ENCODE assay signal across 19 mouse cellular contexts in genomic region chr5:87147741-87148454, GRCm38 (mm10). TPM values are rescaled to one million over a fixed set of nuclear protein-coding genes. Genes with fewer than 3 reads are reported as not detected.
DNase-seq lines count a peak whose midpoint lies in the region; ATAC-seq and TF ChIP-seq lines count a peak whose summit lies in the region.
"Had no signal": no experiment of that assay in that cellular context is flagged by ENCODE, and none has a peak within 500 bp of the region (broad histone marks: within the 10 kb centered on the region; RNA-seq: fewer than 3 reads in every experiment).

No protein-coding gene starts in this region.

- H3K9ac ChIP-seq in forebrain, embryonic 14.5 days (ENCODE audit: low read length), result no peak overlapping the region
- H3K9ac ChIP-seq in forebrain, embryonic 12.5 days, result no peak overlapping the region
- H3K9ac ChIP-seq in lung, embryonic 14.5 days, result no peak overlapping the region
- no peak overlapping the region for H3K9ac ChIP-seq in lung, embryonic 16.5 days (ENCODE audit: low read length)
- H3K9ac ChIP-seq: forebrain, postnatal 0 days; midbrain, embryonic 15.5 days had no signal

- intact Hi-C loops in heart, postnatal 36 days (cut with DNase I), result no loop called here

- H3K9me3 ChIP-seq in forebrain, embryonic 14.5 days (replicated peaks; ENCODE audit: control insufficient read depth, low read length), result no peaks in the 10 kb centered on the region
- H3K9me3 ChIP-seq in forebrain, embryonic 12.5 days, result no peaks in the 10 kb centered on the region
- no peaks in the 10 kb centered on the region for H3K9me3 ChIP-seq in lung, embryonic 14.5 days (ENCODE audit: low read depth, low read length)
- H3K9me3 ChIP-seq in lung, embryonic 16.5 days (ENCODE audit: control insufficient read depth, low read length), result no peaks in the 10 kb centered on the region; the same call in 1 of the 2 replicates
- H3K9me3 ChIP-seq: G1E; midbrain, embryonic 15.5 days had no signal

- no peaks in the 10 kb centered on the region for H3K4me1 ChIP-seq in forebrain, embryonic 14.5 days (ENCODE audit: control insufficient read depth, insufficient read depth, low read length)
- H3K4me1 ChIP-seq in forebrain, embryonic 12.5 days, result no peaks in the 10 kb centered on the region
- H3K4me1 ChIP-seq in lung, embryonic 14.5 days (ENCODE audit: insufficient read depth), result no peaks in the 10 kb centered on the region
- H3K4me1 ChIP-seq in lung, adult 2 months (ENCODE audit: control insufficient read depth, insufficient read depth, low read length), result no peaks in the 10 kb centered on the region
- no peaks in the 10 kb centered on the region for H3K4me1 ChIP-seq in lung, embryonic 16.5 days (replicated peaks; ENCODE audit: control insufficient read depth, insufficient read depth, low read length)
- H3K4me1 ChIP-seq: midbrain, embryonic 15.5 days had no signal

- peak; percentile 5 for DNase-seq in forebrain, embryonic 14.5 days (ENCODE audit: low spot score)
- DNase-seq in lung, embryonic 14.5 days, result peak; percentile 84
- DNase-seq in lung, adult 2 months, result no peak
- DNase-seq in adipocyte (ENCODE audit: low spot score), result peak; percentile 48
- DNase-seq in heart, postnatal 4 days, result no peak
- no peak for DNase-seq in heart, postnatal 36 days
- DNase-seq: forebrain, postnatal 0 days; thymus, postnatal 25 days had no signal

- no peak for TF ChIP-seq POLR2A in lung, adult 2 months (IDR thresholded peaks at IDR 0.05; ENCODE audit: borderline replicate concordance, extremely low read depth, low read depth, low read length)

- H3K4me3 ChIP-seq in forebrain, embryonic 14.5 days (ENCODE audit: low read depth, low read length), result no peak overlapping the region
- no peak overlapping the region for H3K4me3 ChIP-seq in forebrain, embryonic 12.5 days (replicated peaks)
- H3K4me3 ChIP-seq in lung, embryonic 14.5 days (ENCODE audit: low read depth, low read length), result no peak overlapping the region
- H3K4me3 ChIP-seq in lung, adult 2 months (replicated peaks; ENCODE audit: extremely low read depth, low read depth, low read length), result no peak overlapping the region
- no peak overlapping the region for H3K4me3 ChIP-seq in lung, embryonic 16.5 days (ENCODE audit: low read length)
- H3K4me3 ChIP-seq: midbrain, embryonic 15.5 days had no signal

- no peak for ATAC-seq in forebrain, embryonic 14.5 days
- ATAC-seq in forebrain, embryonic 12.5 days (ENCODE audit: low FRiP score), result no peak
- ATAC-seq in lung, embryonic 14.5 days (ENCODE audit: insufficient read depth), result peak; percentile 89
- peak; percentile 74 for ATAC-seq in lung, embryonic 16.5 days (ENCODE audit: low read depth)
- ATAC-seq: forebrain, postnatal 0 days; midbrain, embryonic 15.5 days had no signal

- H3K27ac ChIP-seq in forebrain, embryonic 14.5 days (ENCODE audit: low read depth, low read length), result no peak overlapping the region
- no peak overlapping the region for H3K27ac ChIP-seq in forebrain, embryonic 12.5 days
- H3K27ac ChIP-seq in lung, embryonic 14.5 days (ENCODE audit: low read depth), result peak overlapping the region; percentile 36; the same call in 1 of the 2 replicates
- no peak overlapping the region for H3K27ac ChIP-seq in lung, embryonic 16.5 days (ENCODE audit: low read length)
- H3K27ac ChIP-seq: midbrain, embryonic 15.5 days had no signal

- WGBS in forebrain, embryonic 14.5 days, result 84% methylated on average over 8 of the region's 8 CpGs
- WGBS in forebrain, embryonic 12.5 days, result 91% methylated on average over 8 of the region's 8 CpGs
- WGBS in lung, embryonic 14.5 days, result 54% methylated on average over 8 of the region's 8 CpGs
- 50% methylated on average over 8 of the region's 8 CpGs for WGBS in lung, adult 2 months
- WGBS in lung, embryonic 16.5 days, result 42% methylated on average over 8 of the region's 8 CpGs

- H3K27me3 ChIP-seq in forebrain, embryonic 14.5 days (replicated peaks; ENCODE audit: control insufficient read depth, insufficient read depth, low read length), result no peaks in the 10 kb centered on the region
- H3K27me3 ChIP-seq in forebrain, embryonic 12.5 days, result no peaks in the 10 kb centered on the region
- no peaks in the 10 kb centered on the region for H3K27me3 ChIP-seq in lung, embryonic 14.5 days (ENCODE audit: insufficient read depth, low read length)
- no peaks in the 10 kb centered on the region for H3K27me3 ChIP-seq in lung, embryonic 16.5 days (ENCODE audit: control insufficient read depth, insufficient read depth, low read depth, low read length)
- H3K27me3 ChIP-seq: midbrain, embryonic 15.5 days had no signal

- no peaks in the 10 kb centered on the region for H3K36me3 ChIP-seq in forebrain, embryonic 14.5 days (ENCODE audit: control insufficient read depth, insufficient read depth, low read length)
- no peaks in the 10 kb centered on the region for H3K36me3 ChIP-seq in forebrain, embryonic 12.5 days (replicated peaks)
- no peaks in the 10 kb centered on the region for H3K36me3 ChIP-seq in lung, embryonic 14.5 days (ENCODE audit: insufficient read depth)
- H3K36me3 ChIP-seq in lung, embryonic 16.5 days (ENCODE audit: control insufficient read depth, insufficient read depth, low read length), result no peaks in the 10 kb centered on the region
- H3K36me3 ChIP-seq: G1E; midbrain, embryonic 15.5 days had no signal

- no peak overlapping the region for H3K4me2 ChIP-seq in forebrain, embryonic 14.5 days (ENCODE audit: low read length)
- H3K4me2 ChIP-seq in forebrain, embryonic 12.5 days, result no peak overlapping the region
- no peak overlapping the region for H3K4me2 ChIP-seq in lung, embryonic 14.5 days
- H3K4me2 ChIP-seq in lung, embryonic 16.5 days (ENCODE audit: low read depth, low read length), result no peak overlapping the region
- H3K4me2 ChIP-seq: midbrain, embryonic 15.5 days had no signal

- TF ChIP-seq CTCF in lung, embryonic 14.5 days (IDR thresholded peaks at IDR 0.05; ENCODE audit: low read depth), result no peak
- TF ChIP-seq CTCF in lung, adult 2 months (IDR thresholded peaks at IDR 0.05; ENCODE audit: insufficient read depth, low read length), result no peak

RNA-seq across cellular contexts. Expression of gene Ugt2b5, which starts 7.8 kb away (rescaled TPM):
- 0.09 TPM in 1 of 2 replicates, not detected in the other for polyA plus RNA-seq in forebrain, embryonic 14.5 days (2014; fragmentation: Nextera tagmentation; extraction: Ambion mirVana)
- polyA plus RNA-seq in forebrain, embryonic 12.5 days (2016; fragmentation: Nextera tagmentation; extraction: Ambion mirVana), result not detected in 2 replicates
- not detected in 2 replicates for polyA plus RNA-seq in lung, embryonic 14.5 days (2014; fragmentation: Nextera tagmentation; extraction: Ambion mirVana)
- 0.07 TPM in 1 of 2 replicates, not detected in the other for polyA plus RNA-seq in lung, adult 2 months (2012; rRNA removed)
- 0.44 TPM in 1 of 2 replicates, not detected in the other for polyA plus RNA-seq in lung, embryonic 16.5 days (2015; fragmentation: Nextera tagmentation; extraction: Ambion mirVana)
- not detected for total RNA-seq in heart, postnatal 4 days (2021)
- total RNA-seq in heart, postnatal 36 days (2021), result not detected
- total RNA-seq: forebrain, postnatal 0 days; G1E; layer of hippocampus, adult 8-10 months; left cerebral cortex, postnatal 10 days had no signal
- polyA plus RNA-seq: C2C12; forebrain, postnatal 0 days; G1E; neural tube, embryonic 14.5 days; stomach, embryonic 14.5 days had no signal

RNA-seq across cellular contexts. Expression of gene Ugt2b36, which starts 55.5 kb away (rescaled TPM):
- polyA plus RNA-seq in forebrain, embryonic 14.5 days (2014; fragmentation: Nextera tagmentation; extraction: Ambion mirVana), result not detected in 2 replicates
- polyA plus RNA-seq in forebrain, embryonic 12.5 days (2016; fragmentation: Nextera tagmentation; extraction: Ambion mirVana), result not detected in 2 replicates
- polyA plus RNA-seq in lung, embryonic 14.5 days (2014; fragmentation: Nextera tagmentation; extraction: Ambion mirVana), result not detected in 2 replicates
- polyA plus RNA-seq in lung, adult 2 months (2012; rRNA removed), result 0.07 TPM in 1 of 2 replicates, not detected in the other
- polyA plus RNA-seq in lung, embryonic 16.5 days (2015; fragmentation: Nextera tagmentation; extraction: Ambion mirVana), result 1.3 TPM in 1 of 2 replicates, not detected in the other
- not detected for total RNA-seq in heart, postnatal 4 days (2021)
- total RNA-seq in heart, postnatal 36 days (2021), result not detected
- total RNA-seq: forebrain, postnatal 0 days; gastrocnemius, postnatal 4 days; layer of hippocampus, adult 8-10 months; left cerebral cortex, postnatal 10 days had no signal
- polyA plus RNA-seq: C2C12; forebrain, postnatal 0 days; G1E; heart, embryonic 16.5 days; midbrain, embryonic 15.5 days; neural tube, embryonic 14.5 days had no signal

Comparison
In these comparisons a context has a peak if more than half of its experiments do, and no peak if none do; other contexts are left out.
1. DNase-seq: peak in forebrain, embryonic 14.5 days (single experiment), lung, embryonic 14.5 days (single experiment) and adipocyte (single experiment); none in lung, adult 2 months (single experiment), heart, postnatal 4 days (single experiment) and heart, postnatal 36 days (0 of 2).
2. ATAC-seq: peak in lung, embryonic 14.5 days (single experiment) and lung, embryonic 16.5 days (single experiment); none in forebrain, embryonic 14.5 days (single experiment) and forebrain, embryonic 12.5 days (single experiment).